Mouse (Mus musculus) hindbrain, embryonic 13.5 days (tissue): Measurements from ENCODE around the gene G3bp1. TPM values are rescaled to one million over a fixed set of nuclear protein-coding genes. Genes with fewer than 3 reads are reported as not detected.

Experiments used
- ATAC-seq: fragments of 200-750 bp; cut with Nextera tagmentation; 2 replicates; pipeline ENCODE4 v1.8.0; 2017; ENCODE audit warnings: moderate TSS enrichment; ENCODE audit not compliant: low FRiP score
- H3K27ac ChIP-seq: fragments of 300-500 bp; sonication (generic); 2 replicates; pipeline ENCODE4 v1.5.1; 2015; ENCODE audit warnings: inconsistent platforms, mild to moderate bottlenecking, moderate library complexity
- H3K27me3 ChIP-seq: fragments of 300-500 bp; sonication (generic); 2 replicates; pipeline ENCODE4 v1.6.1; 2015; ENCODE audit warnings: mild to moderate bottlenecking, inconsistent platforms
- H3K36me3 ChIP-seq: fragments of 300-500 bp; sonication (generic); 2 replicates; pipeline ENCODE4 v1.6.1; 2015; ENCODE audit warnings: mild to moderate bottlenecking, inconsistent platforms
- H3K4me1 ChIP-seq: fragments of 300-500 bp; sonication (generic); replicated peaks from 2 replicates; pipeline ENCODE4 v1.6.1; 2015; ENCODE audit warnings: inconsistent platforms
- H3K4me2 ChIP-seq: fragments of 300-500 bp; sonication (generic); 2 replicates; pipeline ENCODE4 v1.6.1; 2015; ENCODE audit warnings: inconsistent platforms, mild to moderate bottlenecking, moderate library complexity
- H3K4me3 ChIP-seq: fragments of 300-500 bp; sonication (generic); 2 replicates; pipeline ENCODE4 v1.5.1; 2015; ENCODE audit warnings: mild to moderate bottlenecking, inconsistent platforms
- H3K9ac ChIP-seq: fragments of 300-500 bp; sonication (generic); 2 replicates; pipeline ENCODE4 v1.6.1; 2015; ENCODE audit warnings: mild to moderate bottlenecking, inconsistent platforms
- H3K9me3 ChIP-seq: fragments of 300-500 bp; sonication (generic); 2 replicates; pipeline ENCODE4 v1.6.1; 2016; ENCODE audit warnings: inconsistent platforms
- WGBS: fragments of 180-500 bp; shearing (Covaris S2); methylation state at CpG from one replicate; pipeline ENCODE4 v1.1.7; 2015; 5-methylcytosine and 5-hydroxymethylcytosine counted together
- polyA plus RNA-seq: library from polyadenylated mRNA; unstranded; fragments of >200 nt; fragmentation: Nextera tagmentation; extraction: Ambion mirVana; gene quantifications from 2 replicates; pipeline ENCODE4 v1.2.1, GENCODE M21; 2015

G3bp1 gene
- polyA plus RNA-seq, 1 experiment from 2014 or later, result 126 TPM

- Histone ChIP-seq H3K36me3 (peaks cover 57% of the 10 kb centered on the region), H3K27me3 (no peaks in the 10 kb centered on the region), H3K27ac (no peak overlapping the region), H3K9me3 (no peaks in the 10 kb centered on the region), H3K4me1 (no peaks in the 10 kb centered on the region), H3K9ac (no peak overlapping the region), H3K4me3 (no peak overlapping the region), H3K4me2 (no peak overlapping the region)
- ATAC-seq, result no peak
- whole genome bisulfite sequencing, result 85% methylated on average over 7 of the region's 7 CpGs
These were observed 20.0 kb upstream of the G3bp1 start for GRCm38 (mm10) chr11:55449531-55449930.

- WGBS, result 73% methylated on average over 4 of the region's 4 CpGs
- ATAC-seq, result no peak
- no peaks in the 10 kb centered on the region for H3K4me1 ChIP-seq
- no peaks in the 10 kb centered on the region for H3K9me3 ChIP-seq
- no peak overlapping the region for H3K9ac ChIP-seq
- no peaks in the 10 kb centered on the region for H3K27me3 ChIP-seq
- no peak overlapping the region for H3K27ac ChIP-seq
- H3K36me3 ChIP-seq, result peaks cover 57% of the 10 kb centered on the region
- H3K4me2 ChIP-seq, result no peak overlapping the region
- no peak overlapping the region for H3K4me3 ChIP-seq
These were observed 19.2 kb upstream of the G3bp1 start for GRCm38 (mm10) chr11:55450311-55450710.

- Histone ChIP-seq H3K27me3 (no peaks in the 10 kb centered on the region), H3K9me3 (no peaks in the 10 kb centered on the region), H3K9ac (no peak overlapping the region), H3K4me2 (no peak overlapping the region), H3K27ac (no peak overlapping the region), H3K4me3 (no peak overlapping the region), H3K36me3 (peaks cover 53% of the 10 kb centered on the region), H3K4me1 (peaks cover 13% of the 10 kb centered on the region)
- WGBS, result 92% methylated on average over 4 of the region's 4 CpGs
- no peak for ATAC-seq
These were observed 15.8 kb upstream of the G3bp1 start for GRCm38 (mm10) chr11:55453640-55454039.

GRCm38 (mm10) chr11:55455166-55455565 lies 14.3 kb upstream of the G3bp1 start:
- Histone ChIP-seq H3K4me3 (no peak overlapping the region), H3K27ac (no peak overlapping the region), H3K36me3 (peaks cover 37% of the 10 kb centered on the region), H3K4me2 (no peak overlapping the region), H3K9ac (no peak overlapping the region), H3K27me3 (no peaks in the 10 kb centered on the region), H3K4me1 (peaks cover 24% of the 10 kb centered on the region), H3K9me3 (no peaks in the 10 kb centered on the region)
- WGBS, result 80% methylated on average over 2 of the region's 2 CpGs
- ATAC-seq, result no peak

GRCm38 (mm10) chr11:55458501-55458900 lies 11.0 kb upstream of the G3bp1 start:
- 50% methylated on average over 4 of the region's 4 CpGs for WGBS
- H3K9ac ChIP-seq, result no peak overlapping the region
- no peak overlapping the region for H3K4me3 ChIP-seq
- no peak overlapping the region for H3K4me2 ChIP-seq
- no peak for ATAC-seq
- H3K27me3 ChIP-seq, result no peaks in the 10 kb centered on the region
- no peaks in the 10 kb centered on the region for H3K9me3 ChIP-seq
- H3K36me3 ChIP-seq, result peaks cover 8% of the 10 kb centered on the region
- H3K4me1 ChIP-seq, result peaks cover 34% of the 10 kb centered on the region
- no peak overlapping the region for H3K27ac ChIP-seq

GRCm38 (mm10) chr11:55459850-55460558 lies 9.5 kb upstream of the G3bp1 start:
- WGBS, result 33% methylated on average over 3 of the region's 3 CpGs

GRCm38 (mm10) chr11:55460559-55461018 lies 8.9 kb upstream of the G3bp1 start:
- no peaks in the 10 kb centered on the region for H3K36me3 ChIP-seq
- H3K9me3 ChIP-seq, result no peaks in the 10 kb centered on the region
- H3K4me2 ChIP-seq, result peak overlapping the region; percentile 91
- peak overlapping the region; percentile 77 for H3K9ac ChIP-seq
- peak; percentile 83 for ATAC-seq
- H3K27me3 ChIP-seq, result no peaks in the 10 kb centered on the region
- peak overlapping the region; percentile 74 for H3K4me3 ChIP-seq
- H3K4me1 ChIP-seq, result peaks cover 34% of the 10 kb centered on the region
- WGBS, result 2% methylated on average over 17 of the region's 17 CpGs
- H3K27ac ChIP-seq, result peak overlapping the region; percentile 81; the same call in 1 of the 2 replicates

More at GRCm38 (mm10) chr11:55459850-55460558, 9.5 kb upstream of the G3bp1 start:
- H3K4me2 ChIP-seq, result peak overlapping the region; percentile 91
- peaks cover 34% of the 10 kb centered on the region for H3K4me1 ChIP-seq
- no peaks in the 10 kb centered on the region for H3K27me3 ChIP-seq
- H3K36me3 ChIP-seq, result no peaks in the 10 kb centered on the region
- no peaks in the 10 kb centered on the region for H3K9me3 ChIP-seq
- H3K27ac ChIP-seq, result 0 out of 2 replicates have a peak overlapping the region, but pooled peaks have one; percentile 81
- peak overlapping the region; percentile 77 for H3K9ac ChIP-seq
- no peak for ATAC-seq
- peak overlapping the region; percentile 74 for H3K4me3 ChIP-seq

- Histone ChIP-seq H3K4me1 (peaks cover 34% of the 10 kb centered on the region), H3K4me3 (peak within 1 kb of the TSS; percentile 74), H3K36me3 (no peaks in the 10 kb centered on the region), H3K27me3 (no peaks in the 10 kb centered on the region), H3K4me2 (peak within 1 kb of the TSS; percentile 91), H3K27ac (peak within 1 kb of the TSS; percentile 81), H3K9me3 (no peaks in the 10 kb centered on the region), H3K9ac (peak within 1 kb of the TSS; percentile 77)
- peak; percentile 97 for ATAC-seq
- WGBS, result under 1% methylated on average over 36 of the region's 36 CpGs
These were observed 8.4 kb upstream of the G3bp1 start, which contains the start of gene Atox1 for GRCm38 (mm10) chr11:55461019-55461645. Atox1 (minus strand) TSS chr11:55461239.

GRCm38 (mm10) chr11:55462149-55462548 lies 7.3 kb upstream of the G3bp1 start:
- Histone ChIP-seq H3K4me1 (peaks cover 29% of the 10 kb centered on the region), H3K4me2 (no peak overlapping the region), H3K9ac (no peak overlapping the region), H3K9me3 (no peaks in the 10 kb centered on the region), H3K27ac (no peak overlapping the region), H3K36me3 (no peaks in the 10 kb centered on the region), H3K4me3 (no peak overlapping the region), H3K27me3 (no peaks in the 10 kb centered on the region)
- WGBS, result 95% methylated on average over 9 of the region's 9 CpGs
- ATAC-seq, result no peak

- no peak overlapping the region for H3K4me2 ChIP-seq
- H3K36me3 ChIP-seq, result no peaks in the 10 kb centered on the region
- no peak overlapping the region for H3K9ac ChIP-seq
- H3K4me3 ChIP-seq, result no peak overlapping the region
- H3K27me3 ChIP-seq, result no peaks in the 10 kb centered on the region
- H3K9me3 ChIP-seq, result no peaks in the 10 kb centered on the region
- ATAC-seq, result no peak
- H3K4me1 ChIP-seq, result peaks cover 22% of the 10 kb centered on the region
- WGBS, result 86% methylated on average over 10 of the region's 10 CpGs
- H3K27ac ChIP-seq, result no peak overlapping the region
These were observed 4.8 kb upstream of the G3bp1 start for GRCm38 (mm10) chr11:55464707-55465106.

- WGBS, result 85% methylated on average over 3 of the region's 3 CpGs
- no peak for ATAC-seq
- Histone ChIP-seq H3K4me3 (no peak overlapping the region), H3K4me1 (peaks cover 18% of the 10 kb centered on the region), H3K36me3 (no peaks in the 10 kb centered on the region), H3K4me2 (no peak overlapping the region), H3K9ac (no peak overlapping the region), H3K27me3 (no peaks in the 10 kb centered on the region), H3K9me3 (no peaks in the 10 kb centered on the region), H3K27ac (no peak overlapping the region)
These were observed 4.3 kb upstream of the G3bp1 start for GRCm38 (mm10) chr11:55465177-55465576.

GRCm38 (mm10) chr11:55468012-55468411 lies 1.5 kb upstream of the G3bp1 start:
- H3K9me3 ChIP-seq, result no peaks in the 10 kb centered on the region
- H3K4me3 ChIP-seq, result peak overlapping the region; percentile 45
- peak overlapping the region; percentile 76 for H3K9ac ChIP-seq
- H3K27ac ChIP-seq, result peak overlapping the region; percentile 92
- H3K4me1 ChIP-seq, result peaks cover 23% of the 10 kb centered on the region
- no peak for ATAC-seq
- H3K27me3 ChIP-seq, result no peaks in the 10 kb centered on the region
- 75% methylated on average over 10 of the region's 10 CpGs for WGBS
- peak overlapping the region; percentile 82 for H3K4me2 ChIP-seq
- peaks cover 7% of the 10 kb centered on the region; the same call in 1 of the 2 replicates for H3K36me3 ChIP-seq
